Mouse (Mus musculus): ENCODE measurements around the gene Atp8b5.

Gene Atp8b5

DNA sequence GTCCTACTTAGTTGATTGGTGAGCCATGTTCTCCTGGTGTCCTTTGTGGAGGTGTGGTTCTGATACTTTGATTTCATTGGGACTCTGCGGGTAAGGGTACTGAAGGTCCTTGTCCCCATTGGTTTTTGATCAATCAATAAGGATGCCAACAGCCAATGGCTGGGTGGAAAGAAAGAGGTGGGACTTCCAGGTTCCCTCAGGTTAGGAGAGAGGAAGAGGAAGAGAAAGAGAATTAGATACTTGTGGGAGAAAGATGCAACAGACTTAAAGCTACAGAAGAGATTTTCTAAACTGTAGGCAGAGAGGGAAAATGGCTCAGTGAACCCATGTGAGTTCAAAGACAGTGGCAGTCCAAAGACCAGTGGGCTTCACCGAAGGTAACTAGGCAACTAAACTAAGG lies 60.2 kb downstream of the Atp8b5 start:
- DNase-seq = no peak

GRCm38 (mm10) chr4:43334771-43335170 lies 67.8 kb downstream of the Atp8b5 start:
- DNase-seq = no peak

DNA sequence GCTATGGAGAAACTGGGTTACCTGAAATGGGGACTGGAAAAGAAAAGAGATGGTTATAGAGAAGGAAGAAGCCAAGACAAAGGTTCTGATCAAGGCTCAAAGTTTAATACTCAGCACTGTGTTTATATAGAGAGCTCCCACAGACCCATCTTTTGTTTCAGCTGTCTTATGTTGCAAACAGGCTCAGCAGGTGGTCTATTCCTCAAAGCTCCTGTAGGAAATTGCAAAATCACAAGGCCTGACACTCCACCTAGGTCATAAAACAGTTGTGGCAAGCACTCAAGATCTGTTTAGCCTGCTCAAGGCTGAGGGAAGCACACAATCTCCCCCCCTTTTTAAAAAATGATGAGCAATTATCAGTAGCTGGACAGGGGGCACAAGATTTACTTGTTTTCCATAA lies 69.2 kb downstream of the Atp8b5 start:
- no peak for DNase-seq

DNA sequence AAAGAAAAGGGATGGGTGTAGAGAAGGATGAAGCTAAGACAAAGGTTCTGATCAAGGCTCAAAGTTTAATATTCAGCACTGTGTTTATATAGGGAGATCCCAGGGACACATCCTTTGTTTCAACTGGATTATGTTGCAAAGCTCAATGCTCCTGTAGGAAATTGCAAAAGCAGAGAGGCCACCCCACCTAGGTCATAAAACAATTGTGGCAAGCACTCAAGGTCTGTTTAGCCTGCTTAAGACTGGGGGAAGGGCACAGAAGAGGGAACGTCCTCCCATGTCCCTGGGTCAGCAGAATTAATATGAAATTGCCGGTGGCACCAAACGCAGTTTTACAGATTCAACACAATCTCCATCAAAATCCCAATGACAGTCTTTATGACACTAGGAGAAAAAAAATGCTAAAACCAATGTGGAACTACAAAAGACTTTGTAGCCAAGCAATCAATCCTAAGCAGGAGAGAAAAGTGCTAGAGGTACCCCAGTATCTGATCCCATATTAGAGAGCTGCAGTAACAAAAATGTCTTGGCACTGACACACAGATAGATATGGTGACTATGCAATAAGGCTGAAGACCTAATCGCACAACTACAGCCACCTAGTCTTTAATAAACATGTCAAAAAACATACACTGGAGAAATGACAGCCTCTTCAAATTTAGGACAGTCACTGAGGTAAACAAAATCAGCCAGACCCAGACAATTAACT lies 73.3 kb downstream of the Atp8b5 start:
- no peak for DNase-seq

- DNase-seq = no peak
Observed at GRCm38 (mm10) chr4:43341276-43341891, 74.4 kb downstream of the Atp8b5 start.

- no peak for DNase-seq
Observed at GRCm38 (mm10) chr4:43342443-43342842, 75.5 kb downstream of the Atp8b5 start.

GRCm38 (mm10) chr4:43344932-43345331 lies 78.0 kb downstream of the Atp8b5 start:
- DNase-seq = no peak

GRCm38 (mm10) chr4:43349206-43349605 lies 82.2 kb downstream of the Atp8b5 start:
- DNase-seq = no peak

- no peak for DNase-seq
Observed at GRCm38 (mm10) chr4:43350038-43350560, 83.1 kb downstream of the Atp8b5 start.

- no peak for DNase-seq
Observed at GRCm38 (mm10) chr4:43353662-43354061, 86.7 kb downstream of the Atp8b5 start.

DNA sequence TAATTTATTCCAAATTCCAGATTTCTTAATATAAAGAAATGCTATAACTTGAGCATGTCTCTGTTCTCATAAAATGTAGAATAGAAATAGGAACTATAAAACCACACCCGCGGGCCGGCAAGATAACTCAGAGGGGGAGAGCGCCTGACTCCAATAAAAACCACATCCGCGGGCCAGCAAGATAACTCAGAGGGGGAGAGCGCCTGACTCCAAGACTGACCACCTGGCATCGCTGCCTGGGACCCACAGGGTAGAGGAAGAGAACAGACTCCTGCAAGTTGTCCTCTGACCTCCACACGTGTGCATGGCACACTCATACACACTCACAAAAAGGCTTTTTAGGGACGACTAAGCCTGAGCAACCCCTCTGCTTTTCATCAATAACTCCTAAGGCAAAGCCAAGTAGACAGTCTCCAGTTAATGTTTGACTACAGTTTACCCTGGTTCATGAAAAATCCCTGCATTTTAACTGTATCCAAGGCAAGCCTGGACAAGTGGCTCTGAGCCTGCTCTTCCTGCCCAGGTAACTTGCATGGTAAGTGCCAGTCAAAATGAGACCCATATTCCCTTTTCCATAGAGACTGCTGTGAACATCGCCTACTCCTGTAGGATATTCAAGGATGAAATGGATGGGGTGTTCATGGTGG lies 98.1 kb downstream of the Atp8b5 start:
- DNase-seq = no peak

- DNase-seq = no peak
Observed at GRCm38 (mm10) chr4:43367295-43367694, 100.3 kb downstream of the Atp8b5 start.

- no peak for DNase-seq
Observed at GRCm38 (mm10) chr4:43367787-43368186, 100.8 kb downstream of the Atp8b5 start.

- DNase-seq = no peak
Observed at GRCm38 (mm10) chr4:43371406-43371805, 104.4 kb downstream of the Atp8b5 start.

DNA sequence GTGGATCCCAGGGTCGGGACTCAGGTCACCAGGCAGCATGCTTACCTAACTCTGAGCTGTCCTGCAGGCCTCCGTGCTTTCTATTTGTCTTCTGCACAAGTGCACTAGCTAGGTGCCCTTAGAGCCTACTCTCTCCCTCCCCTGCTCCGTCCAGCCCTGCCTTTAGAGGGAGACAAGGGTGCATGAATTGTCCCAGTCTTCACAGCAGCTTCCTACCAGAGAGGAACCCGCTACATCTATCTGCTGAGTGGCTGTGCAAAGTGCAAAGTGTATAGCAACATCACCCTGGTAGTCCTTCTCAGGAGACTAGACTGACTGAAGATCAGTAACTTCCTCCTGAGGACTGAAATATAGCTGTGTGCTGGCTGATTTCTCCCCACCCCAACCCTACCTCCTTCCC lies 105.2 kb downstream of the Atp8b5 start:
- no peak for DNase-seq

DNA sequence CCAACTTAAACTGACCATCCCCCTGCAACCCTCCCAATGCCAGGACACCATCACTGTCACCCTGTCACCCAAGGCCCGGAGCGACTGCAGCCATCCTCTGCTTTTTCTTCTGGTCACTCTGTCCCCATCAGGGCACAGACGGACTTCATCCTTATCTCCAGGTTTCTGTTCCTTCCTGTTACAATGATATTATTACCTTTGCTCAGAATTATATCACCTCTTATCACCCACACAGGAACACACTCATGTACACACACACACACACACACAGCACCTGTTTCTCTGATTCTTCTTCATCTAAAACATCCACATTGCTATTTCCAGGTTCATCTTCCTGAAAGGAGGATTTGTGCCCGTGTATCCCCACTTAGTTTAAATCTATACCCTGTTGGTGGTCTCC lies 107.3 kb downstream of the Atp8b5 start:
- DNase-seq = no peak

DNA sequence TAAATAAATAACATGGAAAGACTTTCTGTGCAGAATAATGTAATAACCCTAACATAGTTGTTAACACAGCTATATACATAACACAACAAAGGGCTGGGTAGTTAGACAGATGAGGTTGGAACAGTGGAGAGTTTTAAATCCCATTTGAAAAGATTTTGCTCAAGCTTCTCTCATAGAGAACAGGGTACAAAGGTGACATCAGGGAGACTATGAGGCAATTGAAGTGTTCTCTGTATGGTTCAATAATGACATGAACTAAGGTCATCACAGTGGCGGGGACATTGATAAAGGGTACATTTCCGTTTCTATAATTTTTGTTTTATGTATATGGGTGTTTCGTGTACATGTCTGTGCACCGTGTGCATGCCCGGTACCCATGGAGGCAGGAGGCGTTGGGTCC lies 112.6 kb downstream of the Atp8b5 start:
- no peak for DNase-seq

DNA sequence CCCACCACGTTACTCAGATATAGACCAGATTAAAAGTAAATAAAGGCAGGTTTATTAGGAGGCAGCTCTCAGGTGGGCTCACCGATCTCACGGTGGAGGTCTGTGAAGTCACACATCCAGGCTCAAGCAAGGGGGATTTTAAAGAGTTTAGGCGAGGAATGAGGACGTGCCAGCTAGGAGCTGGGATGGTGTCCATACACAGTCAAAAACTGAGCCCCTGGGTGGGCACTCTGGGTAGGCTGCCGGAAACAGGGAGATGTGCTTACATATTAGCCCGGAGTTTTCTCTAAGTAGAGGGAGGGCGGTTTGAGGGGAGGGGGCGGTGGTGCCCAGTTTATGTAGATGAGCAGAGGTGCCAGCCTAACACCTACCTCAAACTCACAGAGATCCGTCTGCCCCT lies 114.0 kb downstream of the Atp8b5 start:
- DNase-seq = no peak

DNA sequence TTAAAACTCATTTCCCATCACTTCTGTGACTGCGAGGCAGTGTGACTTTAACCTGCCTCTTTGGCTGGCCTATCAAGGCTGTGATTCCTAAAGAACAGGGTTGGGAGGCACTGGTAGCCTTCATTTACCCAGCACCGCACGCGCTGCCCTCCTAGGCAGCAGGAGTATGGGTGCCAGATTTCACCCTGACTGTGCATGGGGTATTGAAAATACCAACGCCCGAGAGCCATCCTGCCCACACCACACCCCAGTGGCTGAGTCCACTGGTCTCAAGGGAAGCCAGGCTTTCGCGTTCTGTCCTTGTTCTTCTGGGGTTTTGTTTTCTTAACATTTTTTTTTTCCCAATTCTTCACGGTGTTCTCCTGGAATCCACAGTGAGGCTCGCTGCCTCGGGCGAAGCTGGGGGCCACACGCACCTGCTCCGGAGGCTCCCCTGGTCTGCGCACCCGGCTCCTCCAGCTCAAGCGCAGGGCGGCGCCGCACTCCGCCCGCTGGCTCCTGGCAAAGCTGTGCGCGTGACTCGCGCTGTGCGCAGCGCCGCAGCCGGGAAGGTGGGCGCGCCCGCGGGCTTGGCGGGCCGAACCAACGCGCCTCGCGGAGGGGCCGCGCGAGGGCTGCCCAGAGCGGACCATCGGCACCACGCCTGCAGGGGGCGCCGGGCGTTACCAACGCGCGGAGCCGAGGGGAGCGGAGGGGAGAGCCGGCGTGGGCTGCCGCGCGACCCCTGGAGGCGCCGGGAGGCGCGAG lies 114.6 kb downstream of the Atp8b5 start, which contains the start of gene Rusc2:
Gene Rusc2, plus strand, starts transcription at position 572 of the 747 bp plus-strand sequence.
- DNase-seq = peak; percentile 96

- no peak for DNase-seq
Observed at GRCm38 (mm10) chr4:43382155-43383020, 115.4 kb downstream of the Atp8b5 start.

- no peak for DNase-seq
Observed at GRCm38 (mm10) chr4:43383246-43384082, 116.5 kb downstream of the Atp8b5 start.

Measured in right cerebral cortex, postnatal 25 days (tissue).